Mouse (Mus musculus): ENCODE results near the gene Rps6ka1.

- TF ChIP-seq CTCF (IDR thresholded peaks at IDR 0.05; ENCODE audit: low read depth, low read length), result no peak
- no peak for TF ChIP-seq POLR2A (IDR thresholded peaks at IDR 0.05; ENCODE audit: extremely low read depth, insufficient read depth, low read length)
These were observed 5.7 kb downstream of the Rps6ka1 start for GRCm38 (mm10) chr4:133881851-133882250.
